ENCODE assay signal across 15 mouse cellular contexts in genomic region chr6:72222876-72223275, GRCm38 (mm10). TPM values are rescaled to one million over a fixed set of nuclear protein-coding genes. Genes with fewer than 3 reads are reported as not detected.
DNase-seq lines count a peak whose midpoint lies in the region; ATAC-seq and TF ChIP-seq lines count a peak whose summit lies in the region.
"Had no signal": no experiment of that assay in that cellular context is flagged by ENCODE, and none has a peak within 500 bp of the region (broad histone marks: within the 10 kb centered on the region; RNA-seq: fewer than 3 reads in every experiment).

No protein-coding gene starts in this region.

- H3K9ac ChIP-seq in forebrain, embryonic 11.5 days (ENCODE audit: low read length) = no peak overlapping the region
- H3K9ac ChIP-seq in forebrain, embryonic 14.5 days (ENCODE audit: low read length) = no peak overlapping the region
- no peak overlapping the region for H3K9ac ChIP-seq in heart, embryonic 15.5 days
- H3K9ac ChIP-seq in midbrain, embryonic 13.5 days (replicated peaks) = no peak overlapping the region
- no peak overlapping the region for H3K9ac ChIP-seq in midbrain, postnatal 0 days (replicated peaks; ENCODE audit: low read length, poor library complexity, severe bottlenecking)
- H3K9ac ChIP-seq: liver, embryonic 12.5 days; lung, embryonic 14.5 days had no signal

- peak overlapping the region; percentile 77 for H3K27ac ChIP-seq in forebrain, embryonic 11.5 days (ENCODE audit: low read depth, low read length)
- H3K27ac ChIP-seq in forebrain, embryonic 14.5 days (ENCODE audit: low read depth, low read length) = no peak overlapping the region
- 0 out of 2 replicates have a peak overlapping the region, but pooled peaks have one; percentile 51 for H3K27ac ChIP-seq in heart, embryonic 15.5 days
- no peak overlapping the region for H3K27ac ChIP-seq in midbrain, embryonic 13.5 days
- H3K27ac ChIP-seq in midbrain, postnatal 0 days (ENCODE audit: low read depth, low read length) = no peak overlapping the region
- H3K27ac ChIP-seq: liver, embryonic 12.5 days had no signal

- peaks cover 4% of the 10 kb centered on the region; the same call in 1 of the 2 replicates for H3K27me3 ChIP-seq in forebrain, embryonic 11.5 days (ENCODE audit: control insufficient read depth, insufficient read depth, low read length)
- H3K27me3 ChIP-seq in forebrain, embryonic 14.5 days (replicated peaks; ENCODE audit: control insufficient read depth, insufficient read depth, low read length) = no peaks in the 10 kb centered on the region
- no peaks in the 10 kb centered on the region for H3K27me3 ChIP-seq in heart, embryonic 15.5 days
- H3K27me3 ChIP-seq in midbrain, embryonic 13.5 days = peaks cover 67% of the 10 kb centered on the region
- 0 out of 2 replicates have a peak, but pooled peaks cover 17% of the 10 kb centered on the region for H3K27me3 ChIP-seq in midbrain, postnatal 0 days (ENCODE audit: insufficient read depth, low read length)

- peaks cover 38% of the 10 kb centered on the region for H3K4me1 ChIP-seq in forebrain, embryonic 11.5 days (replicated peaks; ENCODE audit: control insufficient read depth, insufficient read depth, low read length)
- peaks cover 40% of the 10 kb centered on the region for H3K4me1 ChIP-seq in forebrain, embryonic 14.5 days (ENCODE audit: control insufficient read depth, insufficient read depth, low read length)
- peaks cover 50% of the 10 kb centered on the region for H3K4me1 ChIP-seq in heart, embryonic 15.5 days (replicated peaks)
- peaks cover 40% of the 10 kb centered on the region for H3K4me1 ChIP-seq in midbrain, embryonic 13.5 days (replicated peaks)
- H3K4me1 ChIP-seq in midbrain, postnatal 0 days (ENCODE audit: insufficient read depth, low read length) = no peaks in the 10 kb centered on the region; the same call in 1 of the 2 replicates

- WGBS in forebrain, embryonic 11.5 days = 54% methylated on average over 6 of the region's 6 CpGs
- 49% methylated on average over 6 of the region's 6 CpGs for WGBS in forebrain, embryonic 14.5 days
- 89% methylated on average over 6 of the region's 6 CpGs for WGBS in heart, embryonic 15.5 days
- WGBS in midbrain, embryonic 13.5 days = 79% methylated on average over 6 of the region's 6 CpGs
- 87% methylated on average over 6 of the region's 6 CpGs for WGBS in midbrain, postnatal 0 days

- no peak for TF ChIP-seq CTCF in midbrain, postnatal 0 days (IDR thresholded peaks at IDR 0.05)

- no peak overlapping the region for H3K4me3 ChIP-seq in forebrain, embryonic 11.5 days (ENCODE audit: low read depth, low read length)
- no peak overlapping the region for H3K4me3 ChIP-seq in forebrain, embryonic 14.5 days (ENCODE audit: low read depth, low read length)
- no peak overlapping the region for H3K4me3 ChIP-seq in heart, embryonic 15.5 days
- H3K4me3 ChIP-seq in midbrain, embryonic 13.5 days (replicated peaks) = no peak overlapping the region
- no peak overlapping the region for H3K4me3 ChIP-seq in midbrain, postnatal 0 days (ENCODE audit: low read depth, low read length)
- H3K4me3 ChIP-seq: erythroblast, embryonic 14.5 days; liver, embryonic 12.5 days had no signal

- peak overlapping the region; percentile 35; the same call in 1 of the 2 replicates for H3K4me2 ChIP-seq in forebrain, embryonic 11.5 days (ENCODE audit: low read depth, low read length, severe bottlenecking)
- no peak overlapping the region for H3K4me2 ChIP-seq in forebrain, embryonic 14.5 days (ENCODE audit: low read length)
- peak overlapping the region; percentile 49 for H3K4me2 ChIP-seq in heart, embryonic 15.5 days
- H3K4me2 ChIP-seq in midbrain, embryonic 13.5 days (replicated peaks) = 0 out of 2 replicates have a peak overlapping the region, but pooled peaks have one; percentile 17
- H3K4me2 ChIP-seq in midbrain, postnatal 0 days (ENCODE audit: low read depth, low read length, poor library complexity, severe bottlenecking) = no peak overlapping the region
- H3K4me2 ChIP-seq: liver, embryonic 12.5 days had no signal

- DNase-seq in forebrain, embryonic 11.5 days (ENCODE audit: low spot score) = no peak
- DNase-seq in forebrain, embryonic 14.5 days (ENCODE audit: low spot score) = no peak
- no peak for DNase-seq in heart, postnatal 10 days
- no peak for DNase-seq in midbrain, postnatal 0 days (ENCODE audit: low spot score)
- no peak for DNase-seq in gastrocnemius, postnatal 36 days
- DNase-seq: adrenal gland, adult 2 months; heart, postnatal 4 days; layer of hippocampus, postnatal 36 days; thymus, postnatal 36 days had no signal

- intact Hi-C loops in heart, postnatal 10 days (cut with DNase I) = no loop called here
- intact Hi-C loops in gastrocnemius, postnatal 36 days (cut with DNase I) = no loop called here

- ATAC-seq in forebrain, embryonic 11.5 days (replicated peaks; ENCODE audit: low FRiP score) = no peak
- ATAC-seq in forebrain, embryonic 14.5 days = no peak; the same call in 1 of the 2 replicates
- ATAC-seq in heart, embryonic 15.5 days (replicated peaks; ENCODE audit: insufficient number of reproducible peaks, insufficient read depth, low FRiP score, low read depth) = no peak
- no peak for ATAC-seq in midbrain, embryonic 13.5 days
- no peak for ATAC-seq in midbrain, postnatal 0 days (ENCODE audit: low FRiP score)
- ATAC-seq: inflammation-experienced regulatory T-cells, adult 6 months; liver, embryonic 12.5 days had no signal

- H3K9me3 ChIP-seq in forebrain, embryonic 11.5 days (ENCODE audit: control insufficient read depth, low read length) = no peaks in the 10 kb centered on the region
- H3K9me3 ChIP-seq in forebrain, embryonic 14.5 days (replicated peaks; ENCODE audit: control insufficient read depth, low read length) = no peaks in the 10 kb centered on the region
- H3K9me3 ChIP-seq in heart, embryonic 15.5 days (replicated peaks) = no peaks in the 10 kb centered on the region
- no peaks in the 10 kb centered on the region for H3K9me3 ChIP-seq in midbrain, embryonic 13.5 days
- no peaks in the 10 kb centered on the region for H3K9me3 ChIP-seq in midbrain, postnatal 0 days (ENCODE audit: low read length)
- H3K9me3 ChIP-seq: liver, embryonic 12.5 days had no signal

- H3K36me3 ChIP-seq in forebrain, embryonic 11.5 days (ENCODE audit: control insufficient read depth, insufficient read depth, low read length) = no peaks in the 10 kb centered on the region
- no peaks in the 10 kb centered on the region for H3K36me3 ChIP-seq in forebrain, embryonic 14.5 days (ENCODE audit: control insufficient read depth, insufficient read depth, low read length)
- H3K36me3 ChIP-seq in heart, embryonic 15.5 days = no peaks in the 10 kb centered on the region
- H3K36me3 ChIP-seq in midbrain, embryonic 13.5 days = no peaks in the 10 kb centered on the region
- no peaks in the 10 kb centered on the region for H3K36me3 ChIP-seq in midbrain, postnatal 0 days (ENCODE audit: insufficient read depth, low read length)
- H3K36me3 ChIP-seq: liver, embryonic 12.5 days had no signal

RNA-seq across cellular contexts. Expression of gene Atoh8, which starts 12.5 kb away (rescaled TPM):
- 10.8 and 11.8 TPM in 2 replicates for polyA plus RNA-seq in forebrain, embryonic 11.5 days (2014; fragmentation: Nextera tagmentation; extraction: Ambion mirVana)
- 2.2 and 2.5 TPM in 2 replicates for polyA plus RNA-seq in forebrain, embryonic 14.5 days (2014; fragmentation: Nextera tagmentation; extraction: Ambion mirVana)
- 14.0 and 17.4 TPM in 2 replicates for polyA plus RNA-seq in heart, embryonic 15.5 days (2015; fragmentation: Nextera tagmentation; extraction: Ambion mirVana)
- total RNA-seq in heart, postnatal 10 days (2021) = 1 to 10 TPM; 8.6 TPM
- polyA plus RNA-seq in midbrain, embryonic 13.5 days (2015; fragmentation: Nextera tagmentation; extraction: Ambion mirVana) = 2.2 and 3.8 TPM in 2 replicates
- total RNA-seq in midbrain, postnatal 0 days (2014; rRNA removed) = 1.8 and 3.7 TPM in 2 replicates
- polyA plus RNA-seq in midbrain, postnatal 0 days (2015; fragmentation: Nextera tagmentation; extraction: Ambion mirVana) = 1.9 and 2.3 TPM in 2 replicates
- total RNA-seq in gastrocnemius, postnatal 36 days (2021) = 1 to 10 TPM; 5.2 to 5.7 TPM
- polyA plus RNA-seq: erythroblast, embryonic 14.5 days; inflammation-experienced regulatory T-cells, adult 6 months had no signal

Comparison
In these comparisons a context has a peak if more than half of its experiments do, and no peak if none do; other contexts are left out.
1. H3K27ac ChIP-seq: peak in forebrain, embryonic 11.5 days (single experiment) and heart, embryonic 15.5 days (single experiment); none in forebrain, embryonic 14.5 days (single experiment), midbrain, embryonic 13.5 days (single experiment) and midbrain, postnatal 0 days (single experiment).
2. H3K4me2 ChIP-seq: peak in forebrain, embryonic 11.5 days (single experiment), heart, embryonic 15.5 days (single experiment) and midbrain, embryonic 13.5 days (single experiment); none in forebrain, embryonic 14.5 days (single experiment) and midbrain, postnatal 0 days (single experiment).